Mouse (Mus musculus): ENCODE data around the gene Kcnk3. TPM values are rescaled to one million over a fixed set of nuclear protein-coding genes. Genes with fewer than 3 reads are reported as not detected.

Kcnk3 gene
- polyA plus RNA-seq, 1 experiment from 2014 or later, result 0.13 TPM

DNA sequence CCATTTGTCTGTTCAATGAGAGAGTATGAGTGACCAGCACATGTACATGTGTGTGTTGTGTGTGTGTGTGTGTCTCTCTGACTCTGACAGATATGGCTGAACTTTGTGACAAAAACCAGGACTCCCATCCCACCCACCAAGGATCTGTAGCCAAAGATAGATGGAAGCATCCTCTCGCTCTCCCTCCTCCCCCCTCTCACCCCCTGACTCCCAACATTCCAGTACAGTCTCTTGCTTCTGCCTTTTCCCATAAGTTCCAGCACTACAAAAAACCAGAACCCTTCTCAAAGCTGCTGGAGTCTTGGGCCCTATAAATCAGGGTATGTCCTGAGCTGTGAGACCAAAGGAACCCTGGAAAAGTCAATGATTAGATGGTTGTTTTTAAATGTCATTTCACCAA lies 19.5 kb upstream of the Kcnk3 start:
- Histone ChIP-seq H3K4me1 (replicated peaks) (no peaks in the 10 kb centered on the region), H3K27ac (no peak overlapping the region), H3K27me3 (no peaks in the 10 kb centered on the region), H3K9me3 (replicated peaks) (no peaks in the 10 kb centered on the region), H3K9ac (no peak overlapping the region), H3K36me3 (no peaks in the 10 kb centered on the region), H3K4me3 (replicated peaks) (no peak overlapping the region), H3K4me2 (no peak overlapping the region)
- DNase-seq, result no peak
- 89% methylated on average over 1 of the region's 1 CpGs for WGBS (ENCODE audit: insufficient replicate concordance)
- ATAC-seq (ENCODE audit: low read depth), result no peak

DNA sequence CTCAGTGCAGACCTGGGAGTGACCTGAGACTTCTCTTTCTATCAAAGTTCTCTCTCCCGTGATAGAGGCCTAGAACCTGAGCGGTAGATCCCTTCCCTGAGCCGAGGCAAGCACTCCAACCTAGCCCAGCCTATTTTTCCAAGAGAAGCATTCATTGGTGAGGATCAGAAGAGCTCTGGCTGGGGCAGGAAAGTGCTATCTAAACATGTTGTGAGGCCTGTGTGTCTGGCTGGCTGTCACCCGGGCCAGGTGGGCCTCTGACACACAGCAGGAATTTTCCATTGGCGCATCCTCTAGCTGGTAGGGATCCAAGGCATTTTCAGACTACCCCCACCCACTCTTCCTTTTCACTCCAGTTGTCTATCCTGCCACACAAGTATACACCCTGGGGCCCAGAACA lies 16.1 kb upstream of the Kcnk3 start:
- WGBS (ENCODE audit: insufficient replicate concordance), result 48% methylated on average over 5 of the region's 5 CpGs
- ATAC-seq (ENCODE audit: low read depth), result no peak
- H3K4me3 ChIP-seq (replicated peaks), result no peak overlapping the region

DNA sequence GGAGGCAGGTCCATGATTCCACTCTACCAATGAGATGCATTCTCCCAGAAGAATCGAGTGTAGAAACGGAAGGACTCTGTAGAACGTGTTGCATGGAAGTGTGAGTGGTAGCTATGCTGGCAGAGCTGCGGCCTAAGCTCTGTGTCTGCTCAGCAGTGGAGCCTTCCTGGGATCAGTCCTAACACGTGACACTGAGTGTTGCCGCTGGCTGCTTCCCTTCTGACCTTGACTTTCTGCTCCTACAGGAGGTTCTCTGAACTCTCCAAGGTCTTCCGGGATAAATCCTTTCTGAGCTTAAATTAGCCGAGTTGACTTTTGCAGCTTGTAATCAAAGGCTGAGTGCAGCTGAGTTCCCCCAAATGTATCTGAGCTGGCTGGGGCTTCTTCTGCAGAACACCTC lies 13.6 kb upstream of the Kcnk3 start:
- no peak overlapping the region for H3K27ac ChIP-seq
- no peak overlapping the region for H3K9ac ChIP-seq
- DNase-seq (no peak), ATAC-seq (ENCODE audit: low read depth) (no peak)
- no peaks in the 10 kb centered on the region for H3K9me3 ChIP-seq (replicated peaks)
- H3K27me3 ChIP-seq, result peaks cover 23% of the 10 kb centered on the region; the same call in 1 of the 2 replicates
- H3K4me2 ChIP-seq, result no peak overlapping the region
- 69% methylated on average over 8 of the region's 8 CpGs for WGBS (ENCODE audit: insufficient replicate concordance)
- no peaks in the 10 kb centered on the region for H3K36me3 ChIP-seq
- no peak overlapping the region for H3K4me3 ChIP-seq (replicated peaks)
- H3K4me1 ChIP-seq (replicated peaks), result peaks cover 11% of the 10 kb centered on the region

More for the DNA sequence above, 16.1 kb upstream of the Kcnk3 start:
- H3K9me3 ChIP-seq (replicated peaks), result no peaks in the 10 kb centered on the region
- H3K4me1 ChIP-seq (replicated peaks), result peaks cover 11% of the 10 kb centered on the region
- H3K36me3 ChIP-seq, result no peaks in the 10 kb centered on the region
- H3K9ac ChIP-seq, result no peak overlapping the region
- no peak for DNase-seq
- H3K27ac ChIP-seq, result no peak overlapping the region
- 0 out of 2 replicates have a peak, but pooled peaks cover 2% of the 10 kb centered on the region for H3K27me3 ChIP-seq
- no peak overlapping the region for H3K4me2 ChIP-seq

DNA sequence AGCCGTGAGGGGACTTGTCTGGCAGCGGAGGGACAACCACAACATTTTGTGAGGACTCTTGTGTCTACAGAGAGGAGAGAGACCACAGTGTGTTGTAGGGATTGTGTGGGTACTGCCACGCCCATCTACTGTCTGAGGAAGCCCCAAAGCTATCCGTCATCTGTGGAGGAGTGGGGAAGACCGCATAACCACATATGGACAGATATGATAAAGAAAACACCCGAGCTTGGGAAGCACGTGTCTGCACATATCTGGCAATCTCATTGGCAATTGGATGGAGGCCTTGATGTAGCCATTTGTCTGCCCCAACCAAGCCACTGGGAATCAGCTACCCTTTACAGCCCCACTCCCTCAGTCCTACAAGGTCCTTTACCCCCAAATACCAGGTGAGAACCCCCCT lies 11.7 kb upstream of the Kcnk3 start:
- Histone ChIP-seq H3K27ac (no peak overlapping the region), H3K9ac (no peak overlapping the region), H3K4me1 (replicated peaks) (peaks cover 11% of the 10 kb centered on the region), H3K9me3 (replicated peaks) (no peaks in the 10 kb centered on the region), H3K4me2 (no peak overlapping the region), H3K36me3 (no peaks in the 10 kb centered on the region), H3K27me3 (peaks cover 23% of the 10 kb centered on the region; the same call in 1 of the 2 replicates), H3K4me3 (replicated peaks) (no peak overlapping the region)
- WGBS (ENCODE audit: insufficient replicate concordance), result 26% methylated on average over 7 of the region's 7 CpGs
- ATAC-seq (ENCODE audit: low read depth), result peak; percentile 78
- no peak for DNase-seq

DNA sequence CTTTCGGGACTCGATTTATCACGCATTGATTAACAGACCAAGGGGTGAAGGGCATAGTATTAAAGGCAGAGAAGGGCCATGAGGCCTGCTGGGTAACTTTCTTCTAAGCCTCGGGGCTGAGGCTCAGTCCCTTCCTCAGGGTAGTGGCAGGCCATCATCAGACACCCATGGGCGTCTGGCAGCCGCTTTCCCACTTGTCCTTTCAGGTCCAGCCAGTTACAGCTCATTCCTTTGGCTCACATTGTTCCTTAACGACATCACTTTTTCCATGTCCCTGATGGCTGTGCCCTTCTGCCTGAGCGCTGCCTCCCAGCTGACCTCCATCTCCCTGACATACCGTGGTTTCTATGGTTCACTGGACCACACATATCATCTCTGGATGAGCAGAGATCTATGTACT lies 10.7 kb upstream of the Kcnk3 start:
- no peak for ATAC-seq (ENCODE audit: low read depth)
- Histone ChIP-seq H3K27ac (no peak overlapping the region), H3K4me1 (replicated peaks) (peaks cover 11% of the 10 kb centered on the region), H3K9ac (no peak overlapping the region), H3K36me3 (no peaks in the 10 kb centered on the region), H3K4me3 (replicated peaks) (no peak overlapping the region), H3K9me3 (replicated peaks) (no peaks in the 10 kb centered on the region), H3K27me3 (peaks cover 23% of the 10 kb centered on the region; the same call in 1 of the 2 replicates), H3K4me2 (no peak overlapping the region)
- no peak for DNase-seq
- 56% methylated on average over 9 of the region's 9 CpGs for WGBS (ENCODE audit: insufficient replicate concordance)

DNA sequence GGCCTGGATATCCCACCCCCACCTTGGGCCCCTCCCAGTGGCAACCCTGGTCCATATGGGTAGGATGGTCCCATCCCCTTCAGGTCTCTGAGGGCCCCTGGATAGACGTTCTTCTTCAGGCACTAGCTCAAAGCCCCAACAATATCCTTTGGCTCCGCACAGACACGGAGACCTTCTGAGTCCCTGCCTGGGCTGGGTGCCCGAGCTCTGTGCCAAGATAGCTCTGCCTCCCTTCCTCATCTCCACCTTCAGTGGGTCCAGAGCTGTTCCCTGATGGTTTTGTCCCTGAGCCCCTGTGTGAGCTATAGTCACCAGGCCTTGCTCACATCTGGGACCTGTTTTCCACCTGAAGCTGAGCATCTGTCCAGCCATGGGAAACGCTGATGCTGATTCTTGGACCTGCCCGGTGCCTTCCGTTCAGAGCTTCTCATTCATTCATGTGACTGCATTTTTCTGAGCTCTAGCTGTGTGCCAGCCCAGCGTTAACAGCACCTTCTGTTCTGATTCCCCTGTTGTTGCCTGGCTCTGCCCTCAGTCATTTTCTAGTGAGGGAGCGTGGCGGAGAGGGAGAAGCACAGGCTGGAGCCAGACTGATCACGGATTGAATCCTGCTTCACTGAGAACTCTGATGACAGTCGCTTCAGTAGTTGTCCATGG lies 10.2 kb upstream of the Kcnk3 start:
- 72% methylated on average over 12 of the region's 12 CpGs for WGBS (ENCODE audit: insufficient replicate concordance)
- no peaks in the 10 kb centered on the region for H3K36me3 ChIP-seq
- H3K4me2 ChIP-seq, result no peak overlapping the region

DNA sequence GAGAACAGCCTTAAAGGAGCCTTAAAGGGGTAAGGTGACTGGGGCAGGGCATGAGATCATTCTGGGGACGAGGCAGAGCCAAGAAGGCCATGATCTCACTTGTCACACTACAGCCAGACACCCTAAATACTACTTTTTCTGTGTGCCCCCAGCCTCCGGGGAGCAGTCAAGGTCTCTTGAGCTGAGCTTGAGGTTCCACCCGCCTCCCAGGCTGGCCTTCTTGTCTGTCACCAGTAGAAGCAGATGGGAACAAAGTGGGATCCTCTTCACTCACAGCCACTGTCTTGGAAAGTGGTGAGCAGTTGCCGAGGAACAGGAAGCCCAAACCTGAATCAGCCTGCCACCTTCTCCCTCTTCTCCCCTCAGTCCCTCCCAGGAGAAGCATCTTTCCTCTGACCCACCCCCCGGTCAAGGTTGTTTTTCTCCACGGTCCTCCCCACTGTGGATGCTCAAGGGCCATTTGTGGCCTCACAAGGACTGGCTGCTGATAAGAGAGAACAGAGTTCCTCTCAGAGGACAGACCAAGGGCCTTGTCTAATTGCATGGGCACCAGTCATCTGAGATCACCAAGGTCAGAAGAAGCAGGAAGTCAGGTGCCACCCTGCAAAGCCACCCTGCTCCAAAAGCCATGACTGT lies 9.4 kb upstream of the Kcnk3 start:
- DNase-seq, result no peak
- Histone ChIP-seq H3K4me2 (no peak overlapping the region), H3K4me3 (replicated peaks) (no peak overlapping the region), H3K9ac (no peak overlapping the region), H3K4me1 (replicated peaks) (peaks cover 11% of the 10 kb centered on the region), H3K27me3 (peaks cover 23% of the 10 kb centered on the region; the same call in 1 of the 2 replicates), H3K27ac (no peak overlapping the region), H3K9me3 (replicated peaks) (no peaks in the 10 kb centered on the region), H3K36me3 (no peaks in the 10 kb centered on the region)
- ATAC-seq (ENCODE audit: low read depth), result no peak
- 44% methylated on average over 6 of the region's 6 CpGs for WGBS (ENCODE audit: insufficient replicate concordance)

More for the DNA sequence above, 10.2 kb upstream of the Kcnk3 start:
- Histone ChIP-seq H3K4me1 (replicated peaks) (peaks cover 11% of the 10 kb centered on the region), H3K27me3 (peaks cover 23% of the 10 kb centered on the region; the same call in 1 of the 2 replicates), H3K9ac (no peak overlapping the region), H3K9me3 (replicated peaks) (no peaks in the 10 kb centered on the region), H3K27ac (no peak overlapping the region), H3K4me3 (replicated peaks) (no peak overlapping the region)
- ATAC-seq (ENCODE audit: low read depth) (no peak), DNase-seq (no peak)

DNA sequence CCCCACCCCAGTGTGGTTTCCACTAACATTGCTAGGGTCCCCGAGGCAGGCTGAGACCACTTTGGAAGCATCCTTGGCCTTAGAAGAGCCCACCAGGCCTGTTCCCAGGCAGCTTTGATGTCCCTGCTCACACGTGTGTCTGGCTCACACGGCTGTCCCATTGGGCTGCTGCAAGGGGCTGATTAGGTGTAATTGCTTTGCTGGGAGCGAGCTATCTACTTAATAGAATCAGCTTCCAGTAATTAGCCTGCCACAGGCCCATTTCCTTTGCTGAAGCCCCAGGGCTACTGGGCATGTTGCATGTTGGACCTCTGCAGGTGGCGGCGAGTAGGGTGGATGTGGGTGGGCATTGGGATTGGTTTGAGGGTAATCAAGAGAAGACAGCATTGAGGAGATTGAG lies 7.2 kb upstream of the Kcnk3 start:
- no peak for DNase-seq
- Histone ChIP-seq H3K4me1 (replicated peaks) (peaks cover 11% of the 10 kb centered on the region), H3K36me3 (no peaks in the 10 kb centered on the region), H3K9ac (no peak overlapping the region), H3K4me2 (no peak overlapping the region), H3K27ac (no peak overlapping the region), H3K27me3 (peaks cover 34% of the 10 kb centered on the region), H3K9me3 (replicated peaks) (no peaks in the 10 kb centered on the region), H3K4me3 (replicated peaks) (no peak overlapping the region)
- no peak for ATAC-seq (ENCODE audit: low read depth)
- WGBS (ENCODE audit: insufficient replicate concordance), result 41% methylated on average over 6 of the region's 6 CpGs

DNA sequence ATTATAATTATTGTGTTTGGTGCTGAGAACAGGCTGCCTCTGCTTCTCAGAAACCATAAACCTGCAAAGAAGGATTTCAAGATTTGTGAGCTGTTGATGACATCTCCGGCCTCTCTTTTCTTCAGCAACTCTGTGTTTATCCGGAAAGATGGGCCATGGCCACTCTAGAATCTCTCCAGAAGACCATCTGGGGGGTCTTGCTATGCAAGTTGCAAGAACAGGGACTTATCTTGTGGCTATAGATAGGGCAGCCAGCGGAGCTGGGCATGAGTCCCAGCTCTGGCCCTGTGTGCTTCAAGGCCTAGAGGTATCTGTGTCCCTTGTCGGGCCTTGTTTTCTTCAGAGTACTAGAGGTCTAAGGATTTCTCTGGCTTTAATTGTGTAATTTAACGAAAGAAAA lies 6.0 kb upstream of the Kcnk3 start:
- WGBS (ENCODE audit: insufficient replicate concordance), result 56% methylated on average over 5 of the region's 5 CpGs
- Histone ChIP-seq H3K27ac (no peak overlapping the region), H3K4me3 (replicated peaks) (no peak overlapping the region), H3K4me2 (no peak overlapping the region), H3K27me3 (peaks cover 46% of the 10 kb centered on the region), H3K4me1 (replicated peaks) (no peaks in the 10 kb centered on the region), H3K9ac (no peak overlapping the region), H3K36me3 (no peaks in the 10 kb centered on the region), H3K9me3 (replicated peaks) (no peaks in the 10 kb centered on the region)
- ATAC-seq (ENCODE audit: low read depth), result no peak
- DNase-seq, result no peak

DNA sequence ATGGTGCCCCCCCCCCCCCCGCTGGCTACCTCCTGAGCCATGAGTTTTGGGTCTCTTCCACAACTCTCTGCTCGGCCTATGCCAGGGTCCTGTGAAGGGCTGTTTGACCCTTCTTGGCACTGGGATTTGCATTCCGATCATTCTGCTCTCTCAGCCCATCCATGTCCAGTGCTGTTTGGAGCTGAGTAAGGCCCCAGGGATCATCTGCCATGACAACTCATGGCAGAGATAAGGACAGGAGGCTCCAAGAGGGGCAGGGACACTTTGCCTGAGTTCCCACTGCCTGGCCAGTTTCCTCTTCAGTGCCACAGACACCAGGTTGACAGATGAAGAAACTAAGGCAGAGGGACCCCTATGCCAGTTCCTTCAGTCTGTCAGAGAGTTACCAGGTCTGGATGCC lies 1.4 kb upstream of the Kcnk3 start:
- Histone ChIP-seq H3K4me2 (no peak overlapping the region), H3K4me1 (replicated peaks) (peaks cover 9% of the 10 kb centered on the region), H3K36me3 (no peaks in the 10 kb centered on the region), H3K27ac (no peak overlapping the region), H3K27me3 (peaks cover 72% of the 10 kb centered on the region), H3K9me3 (replicated peaks) (no peaks in the 10 kb centered on the region), H3K4me3 (replicated peaks) (no peak overlapping the region), H3K9ac (no peak overlapping the region)
- no peak for ATAC-seq (ENCODE audit: low read depth)
- 54% methylated on average over 3 of the region's 3 CpGs for WGBS (ENCODE audit: insufficient replicate concordance)
- no peak for DNase-seq

DNA sequence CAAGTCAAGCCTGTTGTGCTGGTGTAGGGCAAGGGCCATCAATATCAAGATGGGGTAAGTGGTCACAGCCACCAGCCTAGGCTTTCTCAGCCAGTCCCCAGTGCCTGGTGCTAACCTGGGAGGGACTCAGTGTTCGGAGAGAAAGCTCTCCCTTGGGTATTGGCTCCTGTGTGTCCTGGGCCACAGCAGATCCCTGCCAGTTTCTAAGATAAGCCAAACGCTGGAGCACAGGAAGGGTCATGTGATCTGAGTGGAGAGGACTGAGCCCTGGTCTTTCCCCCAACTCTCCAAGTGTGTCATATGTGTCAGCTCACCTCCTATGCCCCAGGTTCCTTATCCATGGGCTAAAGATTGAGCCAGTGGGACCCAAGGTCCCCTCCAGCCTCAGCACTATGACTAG lies 869 bp upstream of the Kcnk3 start:
- peaks cover 76% of the 10 kb centered on the region for H3K27me3 ChIP-seq
- no peak overlapping the region for H3K4me3 ChIP-seq (replicated peaks)
- no peaks in the 10 kb centered on the region for H3K9me3 ChIP-seq (replicated peaks)
- H3K4me2 ChIP-seq, result no peak overlapping the region
- no peak overlapping the region for H3K27ac ChIP-seq
- DNase-seq (no peak), ATAC-seq (ENCODE audit: low read depth) (no peak)
- peaks cover 9% of the 10 kb centered on the region for H3K4me1 ChIP-seq (replicated peaks)
- H3K36me3 ChIP-seq, result no peaks in the 10 kb centered on the region
- WGBS (ENCODE audit: insufficient replicate concordance), result 16% methylated on average over 2 of the region's 2 CpGs
- no peak overlapping the region for H3K9ac ChIP-seq

Data from liver, embryonic 13.5 days (tissue).